Mouse (Mus musculus): ENCODE results near the gene Slc6a13. TPM values are rescaled to one million over a fixed set of nuclear protein-coding genes. Genes with fewer than 3 reads are reported as not detected.

Gene Slc6a13
- polyA plus RNA-seq, 1 experiment from 2014 or later: 84.7 TPM

DNA sequence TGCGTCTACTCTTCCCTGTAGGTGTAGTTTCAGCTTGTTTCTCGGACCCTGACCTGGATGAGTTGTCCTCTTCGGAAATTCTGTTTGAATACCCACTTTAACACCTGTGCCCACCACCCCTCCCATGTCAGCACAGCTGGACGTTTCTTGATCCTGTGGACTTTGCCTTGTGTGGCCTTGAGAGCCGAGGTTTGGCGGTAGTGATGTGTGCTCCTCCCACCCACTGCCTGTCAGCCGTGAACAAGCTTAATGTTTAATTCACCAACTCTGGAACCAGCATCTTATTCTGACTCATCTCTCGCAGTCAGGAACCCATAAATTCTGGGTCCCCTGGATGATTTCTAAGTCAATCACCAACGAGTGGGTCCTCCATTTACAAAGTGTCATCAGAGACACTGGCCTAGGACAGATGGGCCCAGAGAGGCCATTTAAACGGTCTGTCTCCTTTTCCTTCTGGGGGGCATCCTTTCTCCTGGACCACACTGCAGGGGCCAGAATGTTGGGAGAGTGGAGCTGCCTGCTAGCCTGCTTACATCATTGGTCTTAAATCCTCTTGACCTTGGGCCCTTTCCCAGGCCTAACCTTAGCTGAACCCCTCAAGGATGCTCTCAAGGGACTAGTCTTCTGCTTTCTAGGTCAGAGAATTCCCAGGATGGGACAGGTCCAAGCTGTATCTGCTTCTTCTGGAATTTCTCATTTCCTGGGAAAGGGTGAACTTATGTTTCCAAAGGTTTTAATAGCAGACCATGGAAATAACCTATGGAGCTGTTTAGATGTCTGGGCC lies 71.4 kb downstream of the Slc6a13 start:
- TF ChIP-seq EP300 (IDR thresholded peaks at IDR 0.05; ENCODE audit: low read depth) (no peak), CTCF (IDR thresholded peaks at IDR 0.05; ENCODE audit: low read depth) (no peak)
- Histone ChIP-seq H3K9me3 (ENCODE audit: low read length) (no peaks in the 10 kb centered on the region), H3K36me3 (replicated peaks; ENCODE audit: insufficient read depth, low read length) (no peaks in the 10 kb centered on the region), H3K27ac (ENCODE audit: low read depth) (no peak overlapping the region), H3K4me2 (ENCODE audit: low read depth, low read length) (no peak overlapping the region), H3K4me1 (ENCODE audit: insufficient read depth) (peaks cover 5% of the 10 kb centered on the region; the same call in 1 of the 2 replicates), H3K27me3 (ENCODE audit: insufficient read depth, low read length) (no peaks in the 10 kb centered on the region), H3K9ac (replicated peaks) (no peak overlapping the region), H3K4me3 (ENCODE audit: low read depth, low read length) (no peak overlapping the region)
- peak; percentile 43; the same call in 1 of the 2 replicates for ATAC-seq
- WGBS (ENCODE audit: insufficient replicate concordance): 56% methylated on average over 10 of the region's 10 CpGs
- DNase-seq: peak; percentile 22

DNA sequence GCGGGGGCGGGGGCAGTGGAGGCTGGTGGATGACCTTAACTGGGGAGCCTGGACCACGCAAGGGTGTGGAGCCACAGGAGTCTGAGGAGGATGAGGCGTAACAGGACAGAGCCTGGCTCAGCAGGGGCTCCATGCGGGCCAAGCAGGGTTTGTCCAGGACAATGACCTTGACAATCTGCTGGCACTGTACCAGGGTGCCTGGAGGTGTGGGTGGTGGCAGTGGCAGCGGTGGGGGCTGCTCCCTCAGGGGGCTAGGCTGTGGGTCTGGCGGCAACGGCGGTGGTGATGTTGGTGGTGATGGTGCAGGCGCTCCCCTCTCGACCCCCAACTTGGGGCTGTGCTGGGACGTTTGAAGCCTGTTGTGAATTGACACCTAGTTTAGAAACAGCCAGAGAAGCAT lies 76.1 kb downstream of the Slc6a13 start:
- Histone ChIP-seq H3K4me1 (ENCODE audit: insufficient read depth) (peaks cover 5% of the 10 kb centered on the region; the same call in 1 of the 2 replicates), H3K9ac (replicated peaks) (no peak overlapping the region), H3K27me3 (ENCODE audit: insufficient read depth, low read length) (no peaks in the 10 kb centered on the region), H3K36me3 (replicated peaks; ENCODE audit: insufficient read depth, low read length) (no peaks in the 10 kb centered on the region), H3K4me3 (ENCODE audit: low read depth, low read length) (no peak overlapping the region), H3K27ac (ENCODE audit: low read depth) (no peak overlapping the region), H3K4me2 (ENCODE audit: low read depth, low read length) (no peak overlapping the region), H3K9me3 (ENCODE audit: low read length) (no peaks in the 10 kb centered on the region)
- 61% methylated on average over 12 of the region's 12 CpGs for WGBS (ENCODE audit: insufficient replicate concordance)
- DNase-seq (no peak), ATAC-seq (no peak)
- TF ChIP-seq CTCF (IDR thresholded peaks at IDR 0.05; ENCODE audit: low read depth) (no peak), EP300 (IDR thresholded peaks at IDR 0.05; ENCODE audit: low read depth) (no peak)

DNA sequence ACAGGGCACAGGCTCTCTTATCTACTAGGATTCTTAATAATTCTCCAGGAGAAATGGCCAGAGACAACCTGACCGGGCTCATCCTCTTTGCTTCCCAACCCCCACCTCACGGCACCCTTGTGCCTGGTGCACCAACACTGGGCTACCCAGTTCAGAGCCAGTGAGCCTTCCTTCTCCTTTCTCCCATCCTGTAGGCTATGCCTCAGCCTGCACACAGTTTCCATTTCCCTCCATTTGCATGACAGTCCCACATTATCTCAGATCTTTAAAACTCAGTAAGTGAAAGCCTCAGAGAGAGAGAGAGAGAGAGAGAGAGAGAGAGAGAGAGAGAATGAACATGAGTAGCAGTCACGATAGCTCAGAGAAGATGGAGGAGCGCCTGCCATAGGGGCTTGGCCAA lies 78.2 kb downstream of the Slc6a13 start:
- no peak for TF ChIP-seq CTCF (IDR thresholded peaks at IDR 0.05; ENCODE audit: low read depth)
- no peak for TF ChIP-seq EP300 (IDR thresholded peaks at IDR 0.05; ENCODE audit: low read depth)
- 53% methylated on average over 4 of the region's 4 CpGs for WGBS (ENCODE audit: insufficient replicate concordance)
- Histone ChIP-seq H3K4me3 (ENCODE audit: low read depth, low read length) (no peak overlapping the region), H3K27ac (ENCODE audit: low read depth) (no peak overlapping the region), H3K4me1 (ENCODE audit: insufficient read depth) (no peaks in the 10 kb centered on the region), H3K27me3 (ENCODE audit: insufficient read depth, low read length) (no peaks in the 10 kb centered on the region), H3K9ac (replicated peaks) (no peak overlapping the region), H3K9me3 (ENCODE audit: low read length) (no peaks in the 10 kb centered on the region), H3K4me2 (ENCODE audit: low read depth, low read length) (no peak overlapping the region), H3K36me3 (replicated peaks; ENCODE audit: insufficient read depth, low read length) (no peaks in the 10 kb centered on the region)
- DNase-seq (no peak), ATAC-seq (no peak)

DNA sequence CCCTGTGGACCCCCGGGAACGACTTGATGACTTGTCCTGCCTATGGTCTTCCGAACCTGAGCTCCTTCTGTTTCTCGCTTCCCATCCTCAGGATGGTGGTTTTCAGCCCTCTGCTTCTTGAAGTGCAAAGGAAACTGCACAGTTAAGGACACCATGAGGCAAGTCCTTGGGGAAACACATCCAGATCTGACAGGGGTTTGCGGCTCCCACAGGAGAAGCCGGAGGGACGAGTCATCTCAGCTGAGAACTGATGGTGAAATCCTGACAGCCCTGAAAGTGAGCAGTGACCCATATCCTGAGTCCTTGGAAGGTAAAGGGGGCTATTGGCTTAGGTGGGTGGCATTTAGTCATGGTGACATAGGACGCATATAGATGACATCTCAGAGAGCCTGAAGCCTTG lies 80.5 kb downstream of the Slc6a13 start:
- Histone ChIP-seq H3K9ac (replicated peaks) (no peak overlapping the region), H3K27me3 (ENCODE audit: insufficient read depth, low read length) (no peaks in the 10 kb centered on the region), H3K36me3 (replicated peaks; ENCODE audit: insufficient read depth, low read length) (no peaks in the 10 kb centered on the region), H3K27ac (ENCODE audit: low read depth) (no peak overlapping the region), H3K4me1 (ENCODE audit: insufficient read depth) (no peaks in the 10 kb centered on the region), H3K4me2 (ENCODE audit: low read depth, low read length) (no peak overlapping the region), H3K9me3 (ENCODE audit: low read length) (no peaks in the 10 kb centered on the region), H3K4me3 (ENCODE audit: low read depth, low read length) (no peak overlapping the region)
- TF ChIP-seq CTCF (IDR thresholded peaks at IDR 0.05; ENCODE audit: low read depth) (no peak), EP300 (IDR thresholded peaks at IDR 0.05; ENCODE audit: low read depth) (no peak)
- 77% methylated on average over 8 of the region's 8 CpGs for WGBS (ENCODE audit: insufficient replicate concordance)
- DNase-seq: no peak
- no peak for ATAC-seq

DNA sequence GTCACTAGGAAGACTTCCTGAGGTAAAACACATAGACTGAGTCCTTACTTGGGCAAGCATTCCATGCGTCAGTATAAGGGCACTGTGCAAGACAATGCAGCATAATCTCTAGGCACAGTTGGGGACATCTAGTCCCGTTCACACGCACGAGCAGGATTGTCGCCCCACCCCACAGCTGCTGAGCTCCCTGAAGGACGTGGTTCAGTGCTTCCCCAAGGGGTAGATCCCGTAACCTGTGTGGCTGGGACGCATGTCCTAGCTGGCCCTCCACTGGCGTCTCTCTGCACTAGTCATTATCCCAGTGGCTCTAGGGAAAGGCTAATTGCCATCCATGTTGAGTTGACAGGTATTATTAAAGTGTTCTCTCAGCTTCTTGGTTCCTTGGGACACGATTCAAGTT lies 82.0 kb downstream of the Slc6a13 start:
- no peak for ATAC-seq
- no peak overlapping the region for H3K27ac ChIP-seq (ENCODE audit: low read depth)

DNA sequence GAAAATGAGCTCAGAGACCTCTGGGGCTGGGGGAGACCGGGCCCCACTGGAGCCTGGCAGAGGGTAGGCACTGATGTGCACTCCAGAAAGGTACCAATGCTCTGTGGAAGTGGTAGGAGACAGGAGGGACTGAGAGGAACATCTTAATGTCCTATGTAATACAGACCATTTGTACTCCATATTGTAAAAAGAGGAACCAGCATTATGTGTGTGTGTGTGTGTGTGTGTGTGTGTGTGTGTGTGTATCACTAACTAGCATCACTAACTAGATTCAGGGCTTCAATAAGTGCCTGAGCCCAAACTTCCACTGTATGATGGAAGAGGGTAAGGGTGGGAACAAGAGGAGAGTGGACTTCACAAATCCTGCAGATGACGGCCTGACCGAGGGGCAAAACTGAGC lies 85.4 kb downstream of the Slc6a13 start:
- DNase-seq (no peak), ATAC-seq (no peak)
- Histone ChIP-seq H3K9ac (replicated peaks) (no peak overlapping the region), H3K4me2 (ENCODE audit: low read depth, low read length) (no peak overlapping the region), H3K36me3 (replicated peaks; ENCODE audit: insufficient read depth, low read length) (no peaks in the 10 kb centered on the region), H3K9me3 (ENCODE audit: low read length) (no peaks in the 10 kb centered on the region), H3K4me3 (ENCODE audit: low read depth, low read length) (no peak overlapping the region), H3K4me1 (ENCODE audit: insufficient read depth) (no peaks in the 10 kb centered on the region), H3K27ac (ENCODE audit: low read depth) (no peak overlapping the region), H3K27me3 (ENCODE audit: insufficient read depth, low read length) (no peaks in the 10 kb centered on the region)
- no peak for TF ChIP-seq CTCF (IDR thresholded peaks at IDR 0.05; ENCODE audit: low read depth)
- TF ChIP-seq EP300 (IDR thresholded peaks at IDR 0.05; ENCODE audit: low read depth): no peak
- 83% methylated on average over 3 of the region's 3 CpGs for WGBS (ENCODE audit: insufficient replicate concordance)

More for the DNA sequence above, 82.0 kb downstream of the Slc6a13 start:
- Histone ChIP-seq H3K27me3 (ENCODE audit: insufficient read depth, low read length) (no peaks in the 10 kb centered on the region), H3K9me3 (ENCODE audit: low read length) (no peaks in the 10 kb centered on the region), H3K4me1 (ENCODE audit: insufficient read depth) (no peaks in the 10 kb centered on the region), H3K9ac (replicated peaks) (no peak overlapping the region), H3K4me2 (ENCODE audit: low read depth, low read length) (no peak overlapping the region), H3K36me3 (replicated peaks; ENCODE audit: insufficient read depth, low read length) (no peaks in the 10 kb centered on the region), H3K4me3 (ENCODE audit: low read depth, low read length) (no peak overlapping the region)
- TF ChIP-seq EP300 (IDR thresholded peaks at IDR 0.05; ENCODE audit: low read depth) (no peak), CTCF (IDR thresholded peaks at IDR 0.05; ENCODE audit: low read depth) (no peak)
- no peak for DNase-seq
- 71% methylated on average over 10 of the region's 10 CpGs for WGBS (ENCODE audit: insufficient replicate concordance)

Small RNA genes within 50 kb of the gene (microRNA-seq; reads per million reads assigned to microRNA genes)
- gene Gm24855: not detected

Other genes with a start within 250 kb of the Slc6a13 start
- gene Mical3, start 169.2 kb upstream of the Slc6a13 start, polyA plus RNA-seq (2015; fragmentation: Nextera tagmentation; extraction: Ambion mirVana): 4.0 and 4.5 TPM in 2 replicates
- 3.9 and 4.2 TPM in 2 replicates for gene Pex26, start 116.6 kb upstream of the Slc6a13 start, polyA plus RNA-seq (2015; fragmentation: Nextera tagmentation; extraction: Ambion mirVana)
- gene Tuba8, start 89.5 kb upstream of the Slc6a13 start, polyA plus RNA-seq (2015; fragmentation: Nextera tagmentation; extraction: Ambion mirVana): 6.5 and 6.7 TPM in 2 replicates
- gene Usp18, start 54.3 kb upstream of the Slc6a13 start, polyA plus RNA-seq (2015; fragmentation: Nextera tagmentation; extraction: Ambion mirVana): 19.2 and 24.1 TPM in 2 replicates
- 23.6 and 25.8 TPM in 2 replicates for gene Slc6a12, start 42.8 kb downstream of the Slc6a13 start, polyA plus RNA-seq (2015; fragmentation: Nextera tagmentation; extraction: Ambion mirVana)
- not detected in 2 replicates for gene Iqsec3, start 173.5 kb downstream of the Slc6a13 start, polyA plus RNA-seq (2015; fragmentation: Nextera tagmentation; extraction: Ambion mirVana)

All from liver, postnatal 0 days (tissue).